Mouse (Mus musculus): ENCODE data around the gene Mcts2. TPM values are rescaled to one million over a fixed set of nuclear protein-coding genes. Genes with fewer than 3 reads are reported as not detected.
"Not testable (repeated sequence)": the region's sequence is repeated elsewhere in the genome, so short reads cannot be mapped to it uniquely, and the experiment has no call there.

Mcts2 gene
- polyA plus RNA-seq (2012; rRNA removed) = 17.1 and 17.8 TPM in 2 replicates

- peak; percentile 71 for DNase-seq (ENCODE audit: low spot score)
These were observed at the start of gene Mcts2 for GRCm38 (mm10) chr2:152686806-152687267. TSS of gene Mcts2 (plus strand) at chr2:152687035.

- DNase-seq (ENCODE audit: low spot score) = no peak
These were observed 49.5 kb upstream of the Mcts2 start for GRCm38 (mm10) chr2:152637381-152637780.

GRCm38 (mm10) chr2:152638865-152639264 lies 48.0 kb upstream of the Mcts2 start:
- no peak for DNase-seq (ENCODE audit: low spot score)

- DNase-seq (ENCODE audit: low spot score) = no peak
These were observed 47.3 kb upstream of the Mcts2 start for GRCm38 (mm10) chr2:152639406-152640113.

- no peak for DNase-seq (ENCODE audit: low spot score)
These were observed 33.8 kb upstream of the Mcts2 start for GRCm38 (mm10) chr2:152652901-152653620.

- DNase-seq (ENCODE audit: low spot score) = no peak
These were observed 32.7 kb upstream of the Mcts2 start for GRCm38 (mm10) chr2:152653874-152654715.

GRCm38 (mm10) chr2:152657398-152657797 lies 29.4 kb upstream of the Mcts2 start:
- DNase-seq (ENCODE audit: low spot score) = no peak

GRCm38 (mm10) chr2:152661163-152661562 lies 25.7 kb upstream of the Mcts2 start:
- DNase-seq (ENCODE audit: low spot score) = no peak

- not testable (repeated sequence) for DNase-seq (ENCODE audit: low spot score)
These were observed 20.6 kb upstream of the Mcts2 start for GRCm38 (mm10) chr2:152666191-152666590.

- peak; percentile 84 for DNase-seq (ENCODE audit: low spot score)
These were observed 17.6 kb upstream of the Mcts2 start, which contains the start of gene H13 for GRCm38 (mm10) chr2:152669256-152669638. TSS of gene H13 (plus strand) at chr2:152669461.

- DNase-seq (ENCODE audit: low spot score) = no peak
These were observed 17.0 kb upstream of the Mcts2 start for GRCm38 (mm10) chr2:152669639-152670484.

GRCm38 (mm10) chr2:152670983-152671641 lies 15.7 kb upstream of the Mcts2 start:
- DNase-seq (ENCODE audit: low spot score) = no peak

GRCm38 (mm10) chr2:152671642-152671999 lies 15.2 kb upstream of the Mcts2 start:
- DNase-seq (ENCODE audit: low spot score) = no peak

- DNase-seq (ENCODE audit: low spot score) = no peak
These were observed 14.7 kb upstream of the Mcts2 start for GRCm38 (mm10) chr2:152672166-152672565.

GRCm38 (mm10) chr2:152674148-152674547 lies 12.7 kb upstream of the Mcts2 start:
- DNase-seq (ENCODE audit: low spot score) = no peak

GRCm38 (mm10) chr2:152675252-152675791 lies 11.5 kb upstream of the Mcts2 start:
- DNase-seq (ENCODE audit: low spot score) = no peak

- DNase-seq (ENCODE audit: low spot score) = no peak
These were observed 8.5 kb upstream of the Mcts2 start for GRCm38 (mm10) chr2:152678302-152678701.

- no peak for DNase-seq (ENCODE audit: low spot score)
These were observed 7.9 kb upstream of the Mcts2 start for GRCm38 (mm10) chr2:152678925-152679324.

- no peak for DNase-seq (ENCODE audit: low spot score)
These were observed 7.0 kb upstream of the Mcts2 start for GRCm38 (mm10) chr2:152679701-152680355.

GRCm38 (mm10) chr2:152683086-152683485 lies 3.7 kb upstream of the Mcts2 start:
- no peak for DNase-seq (ENCODE audit: low spot score)
